Mouse (Mus musculus) midbrain, embryonic 15.5 days (tissue): ENCODE measurements around the gene Adcy10. TPM values are rescaled to one million over a fixed set of nuclear protein-coding genes. Genes with fewer than 3 reads are reported as not detected.
A peak's percentile ranks its signal among the peaks of the same experiment; 100 is the strongest.

Source experiments
- ATAC-seq: fragments of 200-750 bp; cut with Nextera tagmentation; replicated peaks from 2 replicates; pipeline ENCODE4 v1.8.0; 2017; ENCODE audit warnings: moderate TSS enrichment
- H3K27ac ChIP-seq: fragments of 300-500 bp; sonication (generic); 2 replicates; pipeline ENCODE4 v1.5.1; 2015; ENCODE audit warnings: mild to moderate bottlenecking, inconsistent platforms
- H3K27me3 ChIP-seq: fragments of 300-500 bp; sonication (generic); replicated peaks from 2 replicates; pipeline ENCODE4 v1.6.1; 2015; ENCODE audit warnings: inconsistent platforms
- H3K36me3 ChIP-seq: fragments of 300-500 bp; sonication (generic); replicated peaks from 2 replicates; pipeline ENCODE4 v1.6.1; 2015; ENCODE audit warnings: inconsistent platforms
- H3K4me1 ChIP-seq: fragments of 300-500 bp; sonication (generic); 2 replicates; pipeline ENCODE4 v1.6.1; 2015; ENCODE audit warnings: inconsistent platforms
- H3K4me2 ChIP-seq: fragments of 300-500 bp; sonication (generic); 2 replicates; pipeline ENCODE4 v1.6.1; 2015; ENCODE audit warnings: inconsistent platforms, mild to moderate bottlenecking, moderate library complexity
- H3K4me3 ChIP-seq: fragments of 300-500 bp; sonication (generic); 2 replicates; pipeline ENCODE4 v1.5.1; 2015; ENCODE audit warnings: mild to moderate bottlenecking, inconsistent platforms
- H3K9ac ChIP-seq: fragments of 300-500 bp; sonication (generic); 2 replicates; pipeline ENCODE4 v1.6.1; 2015; ENCODE audit warnings: mild to moderate bottlenecking, inconsistent platforms
- H3K9me3 ChIP-seq: fragments of 300-500 bp; sonication (generic); 2 replicates; pipeline ENCODE4 v1.6.1; 2016; ENCODE audit warnings: inconsistent platforms
- WGBS: fragments of 180-500 bp; shearing (Covaris S2); methylation state at CpG from one replicate; pipeline ENCODE4 v1.1.7; 2015; ENCODE audit warnings: mixed read lengths; 5-methylcytosine and 5-hydroxymethylcytosine counted together
- polyA plus RNA-seq: library from polyadenylated mRNA; unstranded; fragments of >200 nt; fragmentation: Nextera tagmentation; extraction: Ambion mirVana; gene quantifications from 2 replicates; pipeline ENCODE4 v1.2.1, GENCODE M21; 2015

Gene Adcy10
- polyA plus RNA-seq, 1 experiment from 2014 or later = 0.28 TPM

DNA sequence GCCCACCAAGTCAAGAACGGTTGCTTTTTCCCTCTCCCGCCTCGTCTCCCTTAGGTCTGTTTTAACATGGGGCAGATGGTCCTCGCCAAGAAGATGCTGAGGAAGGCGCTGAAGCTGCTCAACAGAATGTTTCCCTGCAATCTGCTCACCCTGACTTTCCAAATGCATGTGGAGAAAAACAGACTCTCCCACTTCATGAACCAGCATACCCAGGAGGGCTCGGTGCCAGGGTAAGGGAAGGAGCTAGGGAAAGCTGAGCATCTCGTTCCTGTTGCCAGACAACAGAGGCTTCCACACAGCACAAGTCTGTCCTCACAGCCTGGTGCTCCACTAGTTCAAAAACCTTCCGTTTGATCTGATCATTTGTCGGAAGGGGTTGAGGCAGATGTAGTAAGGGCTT is 74.1 kb downstream of the Adcy10 start:
- no peak for ATAC-seq
- H3K27ac ChIP-seq = no peak overlapping the region

DNA sequence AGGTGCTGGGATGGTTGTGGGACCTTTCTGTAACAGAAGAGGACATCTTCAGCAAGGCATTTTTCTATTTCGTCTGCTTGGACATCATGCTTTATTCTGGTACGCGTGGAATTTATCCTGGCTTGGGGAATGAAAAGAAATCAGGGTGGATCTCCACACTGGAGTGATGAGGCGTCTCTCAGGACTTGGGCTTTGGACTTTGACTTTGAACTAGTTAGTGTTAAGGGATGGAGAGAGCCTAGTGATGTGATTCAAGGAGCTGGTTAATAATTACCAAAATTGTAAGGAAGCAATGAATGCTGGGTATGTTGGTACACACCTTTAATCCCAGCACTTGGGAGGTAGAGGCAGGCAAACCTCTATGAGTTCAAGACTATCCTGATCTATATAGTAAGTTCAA is 80.3 kb downstream of the Adcy10 start:
- 94% methylated on average over 4 of the region's 4 CpGs for WGBS
- H3K27me3 ChIP-seq = no peaks in the 10 kb centered on the region
- no peak overlapping the region for H3K9ac ChIP-seq

More for the DNA sequence above, 74.1 kb downstream of the Adcy10 start:
- no peaks in the 10 kb centered on the region for H3K36me3 ChIP-seq
- no peaks in the 10 kb centered on the region for H3K4me1 ChIP-seq
- 86% methylated on average over 9 of the region's 9 CpGs for WGBS
- H3K9me3 ChIP-seq = no peaks in the 10 kb centered on the region
- H3K27me3 ChIP-seq = no peaks in the 10 kb centered on the region
- no peak overlapping the region for H3K4me2 ChIP-seq
- no peak overlapping the region for H3K4me3 ChIP-seq
- H3K9ac ChIP-seq = no peak overlapping the region

DNA sequence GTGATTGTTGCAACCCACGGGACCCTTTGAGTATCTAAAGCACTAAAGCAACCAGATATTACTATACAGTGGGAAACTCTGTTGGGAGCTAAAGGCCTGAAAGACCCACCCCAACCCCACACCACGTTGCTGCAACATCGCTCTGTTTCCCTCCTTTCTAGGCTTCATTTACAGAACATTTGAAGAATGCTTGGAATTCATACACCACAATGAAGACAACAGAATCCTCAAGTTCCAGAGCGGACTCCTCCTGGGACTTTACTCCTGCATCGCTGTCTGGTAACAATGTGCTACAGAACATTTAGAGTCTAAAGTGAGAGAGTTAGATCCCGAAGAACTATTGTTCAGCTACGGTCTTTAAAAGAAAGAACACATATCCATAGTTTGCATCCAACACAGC is 82.5 kb downstream of the Adcy10 start:
- 82% methylated on average over 7 of the region's 7 CpGs for whole genome bisulfite sequencing
- Histone ChIP-seq H3K4me2 (no peak overlapping the region), H3K27me3 (no peaks in the 10 kb centered on the region), H3K4me3 (no peak overlapping the region), H3K4me1 (no peaks in the 10 kb centered on the region), H3K27ac (no peak overlapping the region), H3K9ac (no peak overlapping the region), H3K9me3 (no peaks in the 10 kb centered on the region), H3K36me3 (no peaks in the 10 kb centered on the region)
- no peak for ATAC-seq

More for the DNA sequence above, 80.3 kb downstream of the Adcy10 start:
- Histone ChIP-seq H3K4me1 (no peaks in the 10 kb centered on the region), H3K9me3 (no peaks in the 10 kb centered on the region), H3K27ac (no peak overlapping the region), H3K4me3 (no peak overlapping the region), H3K4me2 (no peak overlapping the region), H3K36me3 (no peaks in the 10 kb centered on the region)
- ATAC-seq = no peak

DNA sequence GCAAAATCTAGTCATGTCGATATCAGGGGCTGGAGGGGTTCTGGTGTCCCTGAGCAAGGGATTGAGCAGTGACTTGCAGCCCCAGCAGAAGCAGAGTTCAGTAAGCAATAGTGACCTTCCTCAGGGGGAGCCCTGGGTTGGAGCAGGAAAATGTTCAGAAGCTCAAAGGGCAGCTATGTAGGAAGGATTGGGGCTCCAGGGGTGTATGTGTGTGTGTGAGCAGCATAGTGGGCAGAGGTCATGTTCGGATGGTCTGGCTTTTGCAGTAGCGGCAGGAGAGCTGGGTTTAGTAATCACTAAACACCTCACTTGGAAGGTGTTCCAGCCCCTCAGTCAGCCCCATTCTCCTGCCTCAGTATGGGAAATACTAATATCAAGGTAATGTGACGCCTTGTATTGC is 91.0 kb downstream of the Adcy10 start:
- Histone ChIP-seq H3K9ac (no peak overlapping the region), H3K27ac (no peak overlapping the region), H3K27me3 (no peaks in the 10 kb centered on the region), H3K9me3 (no peaks in the 10 kb centered on the region), H3K4me1 (no peaks in the 10 kb centered on the region), H3K36me3 (no peaks in the 10 kb centered on the region), H3K4me2 (no peak overlapping the region), H3K4me3 (no peak overlapping the region)
- no peak for ATAC-seq
- 78% methylated on average over 4 of the region's 4 CpGs for WGBS

DNA sequence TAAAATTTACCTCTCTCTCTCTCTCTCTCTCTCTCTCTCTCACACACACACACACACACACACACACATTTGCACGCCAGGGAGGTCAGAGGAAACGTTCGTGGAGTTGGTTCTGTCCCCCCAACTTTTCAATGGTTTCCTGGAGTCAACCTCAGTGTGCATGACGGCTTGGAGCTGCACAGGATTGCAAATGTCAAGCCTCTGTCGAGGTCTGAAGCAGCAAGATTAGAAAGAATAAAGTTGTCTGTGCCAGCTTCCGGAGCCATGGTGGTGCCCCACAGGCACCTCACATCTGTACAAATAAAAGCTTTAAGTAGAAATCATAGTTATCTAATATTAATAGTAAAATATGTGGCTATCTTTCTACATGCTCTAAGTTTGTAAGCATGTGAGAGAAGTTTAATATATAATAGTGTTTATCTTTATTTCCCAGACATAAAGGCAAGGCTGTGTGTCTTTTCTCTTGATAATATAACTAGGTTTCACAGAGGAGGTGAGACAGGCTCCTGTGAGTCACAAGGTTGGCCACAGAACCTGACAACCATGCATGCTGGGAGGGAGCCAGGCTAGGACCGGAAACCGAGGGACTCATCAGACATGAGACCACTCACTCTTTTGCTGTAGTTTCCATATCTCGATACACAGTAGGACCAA is 91.6 kb downstream of the Adcy10 start:
- 78% methylated on average over 9 of the region's 9 CpGs for WGBS
- H3K9me3 ChIP-seq = no peaks in the 10 kb centered on the region
- H3K27ac ChIP-seq = no peak overlapping the region
- no peak overlapping the region for H3K9ac ChIP-seq
- H3K27me3 ChIP-seq = no peaks in the 10 kb centered on the region
- no peak overlapping the region for H3K4me2 ChIP-seq
- H3K4me1 ChIP-seq = no peaks in the 10 kb centered on the region
- no peaks in the 10 kb centered on the region for H3K36me3 ChIP-seq
- no peak overlapping the region for H3K4me3 ChIP-seq
- no peak for ATAC-seq

DNA sequence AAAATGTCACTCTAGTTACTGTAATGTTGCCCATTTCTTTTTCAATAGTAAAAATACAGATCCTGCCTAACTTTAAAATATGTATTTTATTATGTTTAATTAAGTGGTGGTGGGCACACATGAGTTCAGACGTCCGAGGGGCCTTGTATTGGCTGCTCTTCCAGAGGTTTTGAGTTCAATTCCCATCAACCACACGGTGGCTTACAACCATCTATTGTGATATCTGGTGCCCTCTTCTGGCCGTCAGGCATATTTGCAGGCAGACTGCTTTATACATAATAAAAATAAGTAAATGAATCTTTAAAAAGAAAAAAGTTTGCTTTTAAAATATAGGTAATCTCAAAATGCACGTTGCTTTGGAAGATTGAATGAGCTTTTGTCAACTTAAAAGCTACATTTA is 94.3 kb downstream of the Adcy10 start:
- no peak overlapping the region for H3K4me2 ChIP-seq
- no peaks in the 10 kb centered on the region for H3K9me3 ChIP-seq
- H3K9ac ChIP-seq = no peak overlapping the region
- ATAC-seq = no peak
- no peaks in the 10 kb centered on the region for H3K36me3 ChIP-seq
- no peaks in the 10 kb centered on the region for H3K4me1 ChIP-seq
- H3K27ac ChIP-seq = no peak overlapping the region
- WGBS = 49% methylated on average over 5 of the region's 5 CpGs
- H3K27me3 ChIP-seq = no peaks in the 10 kb centered on the region
- H3K4me3 ChIP-seq = no peak overlapping the region

DNA sequence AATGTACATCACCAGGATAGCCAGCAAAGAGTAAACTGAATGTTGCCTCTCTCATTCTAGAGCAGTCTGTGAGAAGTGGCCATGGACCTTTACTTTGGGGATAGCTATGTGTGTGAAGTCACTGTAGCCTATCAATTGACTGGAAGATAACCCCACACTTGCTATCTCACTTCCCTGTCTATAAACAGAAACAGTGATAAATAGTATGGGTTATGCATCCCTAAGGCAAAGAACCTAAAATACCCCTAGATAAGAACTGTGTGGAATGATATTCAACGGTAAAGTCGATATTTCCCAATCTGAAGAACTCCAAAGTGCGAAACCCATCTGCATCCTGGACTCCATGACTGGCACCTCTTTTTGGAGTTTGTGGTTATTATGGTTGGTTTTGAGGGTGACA is 96.3 kb downstream of the Adcy10 start:
- Histone ChIP-seq H3K36me3 (no peaks in the 10 kb centered on the region), H3K27ac (no peak overlapping the region), H3K4me3 (no peak overlapping the region), H3K9me3 (no peaks in the 10 kb centered on the region), H3K4me2 (no peak overlapping the region), H3K27me3 (no peaks in the 10 kb centered on the region), H3K4me1 (no peaks in the 10 kb centered on the region), H3K9ac (no peak overlapping the region)
- no peak for ATAC-seq
- 93% methylated on average over 3 of the region's 3 CpGs for WGBS

DNA sequence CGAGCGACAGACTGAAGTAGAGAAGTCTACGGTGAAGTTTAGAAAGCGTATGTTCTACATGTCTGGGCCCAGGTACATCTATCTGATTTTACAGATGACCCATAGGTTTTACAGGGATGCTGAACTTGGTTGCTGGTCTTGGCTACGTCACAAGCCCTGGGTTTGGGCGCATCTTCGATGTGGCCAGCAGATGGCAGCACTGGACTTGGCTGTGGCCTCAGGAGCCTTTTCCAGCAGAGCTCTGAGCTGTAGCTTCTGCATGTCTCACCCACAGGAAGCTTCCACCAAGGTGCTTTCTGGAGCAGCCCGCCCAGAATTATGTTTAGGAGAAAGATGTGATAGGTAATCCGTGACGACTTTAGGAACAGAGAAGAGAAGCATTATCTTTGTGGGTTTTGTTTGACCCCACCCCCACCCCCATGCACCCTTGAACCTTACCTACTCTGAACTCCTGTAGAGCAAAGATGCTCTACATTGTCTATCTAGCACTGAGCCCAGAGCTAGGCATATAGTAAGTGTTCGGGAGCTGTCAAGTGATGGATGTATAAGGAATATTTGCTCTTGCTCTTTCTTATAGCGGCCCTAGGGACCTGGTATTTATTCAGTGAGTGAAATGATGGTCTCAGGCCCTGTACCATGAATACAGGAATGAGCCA is 98.7 kb downstream of the Adcy10 start:
- Histone ChIP-seq H3K9ac (no peak overlapping the region), H3K9me3 (no peaks in the 10 kb centered on the region), H3K4me3 (no peak overlapping the region), H3K27me3 (no peaks in the 10 kb centered on the region), H3K4me2 (no peak overlapping the region), H3K27ac (no peak overlapping the region), H3K36me3 (no peaks in the 10 kb centered on the region), H3K4me1 (no peaks in the 10 kb centered on the region)
- 29% methylated on average over 12 of the region's 12 CpGs for WGBS
- peak; percentile 75 for ATAC-seq

DNA sequence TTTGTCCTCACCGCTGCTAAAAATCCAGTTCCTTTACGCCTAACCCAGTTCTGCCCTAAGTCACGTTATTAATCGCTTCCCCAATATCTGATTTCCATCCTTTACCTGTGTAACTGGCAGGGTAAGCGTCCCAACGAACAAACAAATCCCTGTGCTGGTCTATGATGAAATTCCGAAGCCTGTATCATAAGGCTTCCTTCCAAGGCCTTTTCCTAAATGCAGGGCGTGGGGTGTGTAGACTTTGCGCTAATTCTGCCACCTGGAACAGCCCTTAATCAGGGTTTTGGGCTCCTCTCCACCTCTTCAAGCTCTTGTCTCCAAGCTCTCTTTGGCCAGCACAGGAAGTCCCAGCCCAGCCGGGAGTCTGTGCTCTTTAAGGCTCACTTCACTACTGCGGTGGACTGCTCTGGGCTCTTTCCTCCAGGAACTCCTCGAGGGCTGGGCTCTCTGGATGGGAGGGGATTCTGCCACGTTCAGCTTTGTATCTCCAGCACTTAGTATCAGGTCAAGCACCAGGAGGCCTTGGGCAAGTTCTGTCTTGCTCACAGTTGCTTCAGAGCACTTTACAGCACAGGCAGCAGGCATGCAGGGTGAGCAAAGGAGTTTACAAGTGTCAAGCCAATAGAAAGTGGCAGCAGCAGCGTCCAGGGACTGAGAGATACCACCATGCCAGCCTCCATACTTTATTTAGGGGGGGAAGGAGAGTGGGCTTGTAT is 100.6 kb downstream of the Adcy10 start:
- no peak for ATAC-seq
- Histone ChIP-seq H3K4me3 (no peak overlapping the region), H3K27ac (no peak overlapping the region), H3K4me2 (no peak overlapping the region), H3K9me3 (no peaks in the 10 kb centered on the region), H3K36me3 (no peaks in the 10 kb centered on the region), H3K9ac (no peak overlapping the region), H3K27me3 (no peaks in the 10 kb centered on the region), H3K4me1 (no peaks in the 10 kb centered on the region)
- WGBS = 69% methylated on average over 14 of the region's 14 CpGs

DNA sequence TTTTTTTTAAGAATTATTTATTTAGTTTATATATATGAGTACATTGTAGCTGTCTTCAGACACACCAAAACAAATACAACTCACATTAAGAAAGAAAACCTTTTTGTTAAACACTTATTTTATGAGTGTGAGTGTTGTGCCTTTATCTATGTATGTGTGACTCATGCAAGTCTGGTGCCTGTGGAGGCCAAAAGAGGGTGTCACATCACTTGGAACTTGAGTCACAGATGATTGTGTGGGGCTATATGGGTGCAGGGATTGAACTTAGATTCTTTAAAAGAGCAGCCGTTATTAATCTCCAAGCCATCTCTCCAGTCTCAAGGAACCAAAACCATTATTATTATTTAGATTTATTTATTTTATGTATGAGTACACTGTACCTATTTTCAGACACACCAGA is 101.4 kb downstream of the Adcy10 start:
- 98% methylated on average over 1 of the region's 1 CpGs for WGBS
- H3K9me3 ChIP-seq = no peaks in the 10 kb centered on the region
- no peak overlapping the region for H3K27ac ChIP-seq
- H3K4me3 ChIP-seq = no peak overlapping the region
- H3K4me2 ChIP-seq = no peak overlapping the region
- no peaks in the 10 kb centered on the region for H3K36me3 ChIP-seq
- ATAC-seq = no peak
- H3K9ac ChIP-seq = no peak overlapping the region
- H3K4me1 ChIP-seq = no peaks in the 10 kb centered on the region
- no peaks in the 10 kb centered on the region for H3K27me3 ChIP-seq

DNA sequence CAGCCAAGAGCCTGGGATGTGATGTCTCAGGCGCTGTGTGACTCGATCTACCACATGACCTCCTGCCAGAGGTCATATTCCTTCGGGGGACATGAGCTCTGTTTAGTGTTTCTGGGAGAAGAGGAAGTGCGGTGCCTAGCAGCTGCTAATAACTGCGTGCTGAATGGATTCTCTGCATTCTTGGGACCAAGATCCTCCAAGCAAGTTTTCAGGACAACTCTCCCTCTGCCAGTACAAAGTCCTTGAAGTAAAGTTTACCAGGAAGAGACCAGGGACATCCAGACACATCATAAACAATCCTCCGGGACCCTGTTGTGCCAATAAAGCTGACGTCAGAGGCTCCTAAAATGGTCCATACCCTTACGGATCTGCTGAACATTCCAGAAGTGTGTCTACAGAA is 102.9 kb downstream of the Adcy10 start:
- H3K27me3 ChIP-seq = no peaks in the 10 kb centered on the region
- no peak overlapping the region for H3K27ac ChIP-seq
- no peaks in the 10 kb centered on the region for H3K4me1 ChIP-seq
- ATAC-seq = no peak
- peaks cover 6% of the 10 kb centered on the region; the same call in 1 of the 2 replicates for H3K36me3 ChIP-seq
- H3K9me3 ChIP-seq = no peaks in the 10 kb centered on the region
- H3K4me2 ChIP-seq = no peak overlapping the region
- 75% methylated on average over 8 of the region's 8 CpGs for WGBS
- H3K4me3 ChIP-seq = no peak overlapping the region
- H3K9ac ChIP-seq = no peak overlapping the region

DNA sequence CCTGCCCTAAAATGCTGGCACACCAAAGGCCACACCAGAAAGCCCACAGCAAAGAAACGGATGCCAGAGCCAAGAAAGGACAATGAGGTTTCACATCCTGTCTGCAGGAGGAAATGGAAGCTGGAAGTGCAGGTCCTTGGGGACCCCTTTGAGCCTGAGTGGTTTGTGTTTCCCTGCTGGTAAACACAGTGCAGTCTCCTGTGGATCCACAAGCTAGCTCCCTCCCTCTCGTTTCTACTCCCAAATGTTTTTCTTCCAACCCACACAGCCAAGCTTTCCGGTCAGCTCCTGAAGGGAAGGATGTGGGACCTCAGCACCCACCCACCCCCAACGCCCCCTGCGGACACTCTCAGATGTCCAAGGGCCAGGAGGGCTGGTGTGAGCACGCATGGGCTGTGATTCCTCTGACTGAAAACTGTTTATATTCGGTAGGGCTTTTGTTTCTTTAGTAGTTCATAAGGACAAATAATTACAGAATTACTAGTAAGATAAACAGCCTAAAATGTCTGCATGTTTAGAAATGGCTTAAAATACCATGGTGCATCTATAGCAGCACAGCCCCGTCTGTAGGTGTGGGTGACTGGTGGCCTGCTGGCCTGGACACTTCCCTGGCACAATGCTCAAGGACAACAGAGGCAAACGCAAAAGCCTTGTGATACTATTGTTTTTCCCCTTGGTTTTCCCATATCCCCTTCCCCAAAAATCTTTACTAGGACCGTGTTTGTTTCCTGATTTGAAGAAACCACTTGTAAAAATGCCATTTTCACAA is 104.5 kb downstream of the Adcy10 start:
- Histone ChIP-seq H3K36me3 (peaks cover 17% of the 10 kb centered on the region), H3K4me2 (no peak overlapping the region), H3K4me3 (no peak overlapping the region), H3K27me3 (no peaks in the 10 kb centered on the region), H3K9me3 (no peaks in the 10 kb centered on the region), H3K4me1 (no peaks in the 10 kb centered on the region), H3K27ac (no peak overlapping the region), H3K9ac (no peak overlapping the region)
- WGBS = 65% methylated on average over 10 of the region's 10 CpGs
- peak; percentile 25; the same call in 1 of the 2 replicates for ATAC-seq
